Mouse (Mus musculus): Measurements from ENCODE around the gene Tfip11.

DNA sequence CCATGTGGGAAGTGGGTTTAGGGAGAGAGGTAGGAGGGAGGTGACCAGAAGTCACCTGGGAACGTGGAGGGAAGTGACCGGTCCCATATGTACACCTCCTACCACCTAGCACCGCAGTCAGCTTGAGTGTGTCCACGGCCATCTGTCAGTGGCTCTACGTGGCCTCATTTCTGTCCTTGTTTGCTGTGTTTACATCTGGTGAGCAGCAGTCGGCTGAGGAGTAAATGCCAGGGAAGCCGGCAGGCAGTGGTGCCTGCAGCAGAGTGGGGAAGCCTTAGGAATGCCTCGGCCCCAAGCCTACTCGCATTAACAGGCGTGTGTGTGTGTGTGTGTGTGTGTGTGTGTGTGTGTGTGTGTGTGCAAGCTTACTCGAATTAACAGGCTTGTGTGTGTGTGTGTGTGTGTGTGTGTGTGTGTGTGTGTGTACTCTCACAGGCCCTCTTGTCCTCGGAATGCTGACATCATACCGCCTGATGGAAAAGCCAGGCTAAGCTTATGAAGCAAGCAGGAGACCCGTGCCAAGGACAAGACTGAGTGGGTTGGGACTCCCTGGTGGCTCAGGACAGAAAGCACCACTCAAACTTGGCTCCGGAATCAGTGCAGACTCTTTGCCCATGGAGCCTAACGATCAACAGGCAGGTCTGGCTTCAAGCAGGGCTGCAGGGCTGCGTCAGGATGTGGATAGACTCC, 56.6 kb downstream of the Tfip11 start:
- TF ChIP-seq ZC3H11A (IDR thresholded peaks at IDR 0.05; ENCODE audit: low read depth, low read length), result no peak
- TF ChIP-seq JUND (IDR thresholded peaks at IDR 0.05; ENCODE audit: low read depth, low read length), result no peak
- TF ChIP-seq USF2 (IDR thresholded peaks at IDR 0.05; ENCODE audit: borderline replicate concordance in 1 of 2, insufficient read depth in 1 of 2, low read depth in 1 of 2, low read length in 2 of 2), result no peak
